Mouse (Mus musculus) frontal cortex, adult 2 months (tissue): ENCODE results near the gene Fzd10. TPM values are rescaled to one million over a fixed set of nuclear protein-coding genes. Genes with fewer than 3 reads are reported as not detected.

ENCODE experiments used
- polyA plus RNA-seq: library from polyadenylated mRNA; depleted of rRNA; stranded (reverse); fragments of >200 nt; gene quantifications from 2 replicates; pipeline ENCODE4 v1.2.3, GENCODE M21; 2012; rRNA removed

Fzd10 gene
- polyA plus RNA-seq, 1 experiment, result 1.3 TPM

Other genes starting within 250 kb of the Fzd10 start
- gene Tmem132d, start 167.8 kb upstream of the Fzd10 start, polyA plus RNA-seq, result 21.5 and 25.0 TPM in 2 replicates
- gene Piwil1, start 101.7 kb downstream of the Fzd10 start, polyA plus RNA-seq, result 0.06 and 0.21 TPM in 2 replicates